Mouse (Mus musculus) testis, postnatal 10 days (tissue): ENCODE data around the gene Pf4.

Experiments used
- DNase-seq: peaks from one replicate; pipeline ENCODE4 v3.0.0; 2021; ENCODE audit warnings: low spot score

Pf4 gene

DNA sequence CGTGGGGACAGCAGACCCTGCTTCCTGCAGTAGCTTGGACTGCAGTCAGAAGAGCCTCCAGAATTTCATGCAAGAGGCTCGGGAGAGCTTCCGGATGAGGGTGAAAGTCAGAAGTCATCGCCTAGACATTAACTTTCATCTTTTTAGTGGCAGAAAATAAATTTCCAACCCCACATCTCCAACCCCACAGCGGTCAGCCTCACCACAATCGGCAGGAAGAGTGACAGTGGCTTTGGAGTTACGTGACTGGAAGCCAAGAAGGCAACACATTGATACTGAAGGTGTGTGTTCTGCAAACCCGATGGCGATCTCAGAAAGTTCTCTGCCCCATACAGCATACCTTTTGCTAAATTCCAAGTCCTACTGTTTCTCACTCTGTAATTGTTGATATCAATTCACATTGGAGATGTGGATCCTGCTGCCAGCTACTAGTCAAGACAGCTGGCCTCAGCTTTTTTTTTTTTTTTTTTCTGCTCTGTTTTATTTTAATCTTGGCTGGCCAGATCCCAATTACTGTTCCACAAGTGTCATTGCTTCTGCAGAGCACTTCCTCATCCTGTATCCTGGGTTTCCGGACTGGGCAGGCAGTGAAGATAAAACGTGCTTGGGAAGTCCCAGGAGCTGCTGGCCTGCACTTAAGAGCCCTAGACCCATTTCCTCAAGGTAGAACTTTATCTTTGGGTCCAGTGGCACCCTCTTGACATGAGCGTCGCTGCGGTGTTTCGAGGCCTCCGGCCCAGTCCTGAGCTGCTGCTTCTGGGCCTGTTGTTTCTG lies at the start of gene Pf4:
Gene Pf4 (plus strand): TSS at position 556 of the 774 bp plus-strand sequence.
- DNase-seq = no peak

DNA sequence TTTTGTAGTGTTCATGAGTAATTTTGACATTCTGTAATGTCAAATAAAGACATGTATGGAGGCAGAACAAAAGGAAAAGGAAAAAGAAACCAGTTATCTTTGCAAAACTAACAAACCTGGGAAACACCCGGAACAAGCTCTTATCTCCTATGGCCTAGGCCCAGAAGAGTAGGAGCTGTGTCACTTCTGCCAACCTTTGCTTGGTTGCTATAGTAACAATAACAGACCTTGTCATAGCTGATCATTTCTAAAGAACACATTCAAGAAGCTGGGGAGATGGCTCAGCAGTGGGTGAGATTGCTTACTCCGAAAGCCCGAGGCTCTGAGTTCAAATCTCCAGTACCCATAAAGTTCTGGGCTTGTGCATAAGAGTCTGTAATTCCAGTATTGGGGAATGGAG lies 49.6 kb upstream of the Pf4 start:
- DNase-seq = no peak

DNA sequence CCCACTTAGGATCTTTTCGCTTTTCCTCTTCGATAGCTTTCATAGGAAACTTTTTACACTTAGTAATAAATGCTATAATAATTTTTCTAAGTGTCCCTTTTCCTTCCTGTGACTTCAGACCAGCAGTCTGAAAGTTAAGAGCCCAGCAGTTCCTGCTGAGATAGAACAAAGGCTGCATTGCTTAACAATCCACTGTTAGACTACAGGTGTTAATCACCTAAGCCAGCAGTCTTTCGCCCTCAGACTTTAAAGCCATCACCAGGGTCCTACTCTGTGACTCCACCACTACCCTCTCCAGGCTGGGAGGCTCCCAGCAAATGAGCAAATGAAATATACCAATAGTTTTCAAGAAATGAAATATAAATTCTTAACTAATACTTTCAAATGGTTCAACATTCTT lies 44.0 kb upstream of the Pf4 start:
- no peak for DNase-seq

DNA sequence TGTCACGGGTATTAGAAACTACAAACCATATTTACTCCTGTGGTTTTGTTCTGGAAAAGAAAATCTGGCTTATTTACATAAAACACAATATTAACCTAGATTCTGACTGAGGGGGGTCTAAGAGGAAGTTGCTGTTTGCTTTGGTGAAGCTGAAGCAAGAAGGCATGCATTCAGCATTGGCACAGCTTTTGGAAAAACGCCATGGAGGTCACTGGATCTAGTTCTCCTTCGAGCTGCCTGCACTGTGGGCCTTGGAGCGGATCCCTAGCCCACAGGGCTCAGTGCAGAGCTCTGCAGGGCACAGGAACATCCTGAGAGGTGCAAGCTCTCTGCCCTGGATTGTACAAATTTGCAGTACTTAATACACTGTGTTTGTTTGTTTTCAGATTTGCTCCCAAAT lies 40.8 kb upstream of the Pf4 start:
- DNase-seq = no peak

DNA sequence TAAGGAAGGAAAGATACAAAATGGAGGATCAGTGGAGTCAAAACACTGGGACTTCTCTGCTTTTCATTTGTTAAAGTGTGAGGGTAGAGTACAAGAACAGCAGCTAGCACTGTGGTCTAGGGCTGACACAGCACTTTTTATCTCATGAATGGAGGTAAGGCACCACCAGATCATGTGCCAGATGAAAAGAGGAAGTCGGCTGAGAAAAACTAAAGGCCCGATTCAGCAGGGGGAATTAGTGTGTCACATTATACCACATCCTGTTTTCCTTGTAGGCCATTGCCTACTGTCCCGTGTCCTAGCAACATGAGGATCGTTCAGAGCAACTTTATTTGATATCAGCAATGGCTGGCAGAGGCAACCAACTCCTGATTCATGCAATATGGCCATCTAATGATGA lies 30.2 kb upstream of the Pf4 start:
- DNase-seq = no peak

DNA sequence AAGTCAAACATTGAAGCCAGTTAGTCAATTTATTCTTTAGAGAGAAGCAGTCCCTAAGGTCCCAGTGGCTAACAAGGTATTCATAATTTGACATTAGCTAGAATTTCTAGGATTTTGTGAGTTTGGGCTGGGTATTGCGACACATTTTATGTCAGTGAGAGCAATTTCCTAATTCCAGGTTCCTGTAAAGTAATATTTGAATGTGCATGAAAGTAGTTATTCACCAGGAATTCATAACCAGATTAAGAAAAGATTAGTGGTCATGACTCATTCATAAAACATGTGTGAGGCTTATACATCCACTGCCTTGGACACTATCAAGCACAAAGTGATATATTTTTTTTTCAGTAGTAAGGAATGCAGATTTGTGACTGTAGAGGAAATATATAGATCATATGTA lies 18.3 kb upstream of the Pf4 start:
- DNase-seq = no peak

DNA sequence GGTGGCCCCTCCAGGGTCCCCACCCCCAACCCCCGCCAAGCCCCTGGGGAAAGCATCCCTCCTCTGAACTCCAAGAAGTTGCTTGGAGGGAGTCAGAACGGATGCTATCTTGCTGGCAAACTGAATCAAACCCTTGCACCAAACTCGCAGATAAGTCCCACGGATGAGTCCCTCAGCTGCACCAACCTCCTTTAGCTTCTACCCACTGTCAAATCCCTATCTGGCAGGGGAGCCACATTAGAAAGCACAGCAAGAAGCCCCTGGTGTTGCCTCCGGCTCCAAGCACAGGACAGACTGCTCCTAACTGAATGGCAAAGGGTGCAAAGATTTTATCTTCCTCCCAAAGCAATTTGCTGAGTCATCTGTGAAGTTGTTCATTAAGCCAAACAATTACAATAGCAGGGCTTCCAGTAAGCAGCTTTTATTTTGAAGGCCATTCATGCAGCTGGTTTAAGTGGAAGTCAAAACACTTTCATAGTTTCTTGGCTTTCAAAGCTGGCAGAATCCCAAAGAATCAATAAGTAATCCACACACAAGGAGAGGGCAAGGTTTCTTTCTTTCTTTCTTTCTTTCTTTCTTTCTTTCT lies 14.1 kb upstream of the Pf4 start:
- no peak for DNase-seq

DNA sequence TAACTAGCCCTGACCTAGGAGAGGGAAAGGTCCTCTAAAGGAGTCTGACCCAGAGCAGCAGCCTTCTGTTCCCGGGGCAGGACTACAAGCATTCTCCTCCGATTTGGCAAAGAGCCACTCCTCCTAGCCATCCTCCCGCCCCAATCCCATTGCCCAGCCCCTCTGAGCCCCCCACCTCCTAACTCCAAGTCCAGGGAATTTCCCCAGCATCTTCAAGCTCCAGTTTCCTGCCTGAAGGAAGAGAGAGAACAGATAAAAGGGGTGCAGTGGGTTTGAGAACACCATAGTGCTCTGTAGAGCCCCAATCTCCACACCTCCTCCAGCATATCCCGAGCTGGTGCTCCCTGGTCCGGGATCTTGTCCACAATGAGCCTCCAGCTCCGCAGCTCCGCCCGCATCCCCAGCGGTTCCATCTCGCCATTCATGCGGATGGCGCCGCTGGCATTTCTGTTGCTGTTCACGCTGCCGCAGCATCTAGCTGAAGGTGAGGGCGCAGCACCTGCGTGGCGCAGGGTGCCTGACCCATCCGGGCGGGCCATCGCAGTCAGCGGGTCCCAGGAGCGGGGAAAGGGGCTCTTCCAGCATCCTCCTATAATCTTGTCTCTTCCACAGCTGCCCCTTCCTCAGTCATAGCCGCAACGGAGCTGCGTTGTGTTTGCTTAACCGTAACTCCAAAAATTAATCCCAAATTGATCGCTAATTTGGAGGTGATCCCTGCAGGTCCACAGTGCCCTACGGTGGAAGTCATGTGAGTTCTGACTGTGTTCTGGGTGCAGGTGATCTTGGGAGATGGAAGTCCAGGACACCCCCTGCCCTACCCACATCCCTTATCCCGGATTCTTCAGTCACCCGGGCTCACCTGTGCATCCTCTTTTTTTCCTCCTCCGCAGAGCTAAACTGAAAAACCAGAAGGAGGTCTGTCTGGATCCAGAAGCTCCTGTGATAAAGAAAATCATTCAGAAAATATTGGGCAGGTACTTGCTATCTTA lies 12.9 kb upstream of the Pf4 start, which contains the start of gene Cxcl5:
Gene Cxcl5 (plus strand): TSS at position 284 of the 989 bp plus-strand sequence.
- DNase-seq = peak; percentile 43

DNA sequence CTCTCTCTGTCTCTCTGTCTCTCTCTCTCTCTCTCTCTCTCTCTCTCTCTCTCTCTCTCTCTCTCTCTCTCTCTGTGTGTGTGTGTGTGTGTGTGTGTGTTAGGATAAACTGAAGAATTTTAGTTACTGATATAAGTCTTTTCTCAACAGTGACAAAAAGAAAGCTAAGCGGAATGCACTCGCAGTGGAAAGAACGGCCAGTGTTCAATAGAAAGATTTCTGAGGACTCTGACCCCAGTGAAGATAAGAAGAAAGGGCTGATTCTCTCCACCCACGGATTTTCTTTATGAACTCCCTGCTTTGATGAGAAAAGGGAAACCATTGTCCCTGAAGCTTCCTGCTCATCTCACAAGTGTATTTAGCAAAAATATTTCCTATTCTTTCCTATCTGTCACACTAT lies 11.9 kb upstream of the Pf4 start:
- no peak for DNase-seq

DNA sequence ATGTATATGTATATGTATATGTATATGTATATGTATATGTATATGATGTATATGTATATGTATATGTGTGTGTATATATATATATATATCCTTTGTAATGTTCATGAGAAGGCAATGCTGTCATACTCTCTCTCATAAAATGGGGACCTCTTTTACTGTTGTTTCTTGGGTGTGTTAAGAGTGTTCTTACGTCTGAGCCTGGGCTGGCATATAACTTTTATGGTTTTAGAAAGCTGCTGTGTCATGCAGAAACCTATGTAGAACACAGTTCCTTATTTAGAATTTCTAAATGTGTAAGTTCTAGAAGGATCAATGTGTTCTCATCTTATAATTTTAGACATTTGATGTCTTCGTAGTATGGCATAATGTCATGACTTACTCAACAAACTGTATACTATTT lies 11.4 kb upstream of the Pf4 start:
- no peak for DNase-seq

DNA sequence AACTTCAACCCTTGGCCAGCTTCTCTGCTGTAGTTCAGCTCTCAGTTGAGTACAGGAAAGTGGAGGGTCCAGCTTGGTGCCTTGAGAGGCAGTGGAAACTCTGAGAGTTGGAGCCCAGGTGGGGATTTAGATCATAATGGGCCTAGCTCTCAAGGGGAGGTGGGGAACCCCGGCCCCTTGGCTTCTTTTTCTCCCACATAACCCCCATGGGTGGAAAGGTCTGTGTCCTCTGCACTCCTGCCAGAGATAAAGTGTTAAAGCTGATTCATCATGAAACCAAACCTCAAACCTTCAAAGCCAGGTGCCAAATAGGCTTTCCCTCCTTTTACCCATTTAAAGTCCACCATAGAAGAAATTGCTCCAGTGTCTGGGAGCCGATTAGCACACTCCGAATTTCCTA lies 10.4 kb upstream of the Pf4 start:
- no peak for DNase-seq

DNA sequence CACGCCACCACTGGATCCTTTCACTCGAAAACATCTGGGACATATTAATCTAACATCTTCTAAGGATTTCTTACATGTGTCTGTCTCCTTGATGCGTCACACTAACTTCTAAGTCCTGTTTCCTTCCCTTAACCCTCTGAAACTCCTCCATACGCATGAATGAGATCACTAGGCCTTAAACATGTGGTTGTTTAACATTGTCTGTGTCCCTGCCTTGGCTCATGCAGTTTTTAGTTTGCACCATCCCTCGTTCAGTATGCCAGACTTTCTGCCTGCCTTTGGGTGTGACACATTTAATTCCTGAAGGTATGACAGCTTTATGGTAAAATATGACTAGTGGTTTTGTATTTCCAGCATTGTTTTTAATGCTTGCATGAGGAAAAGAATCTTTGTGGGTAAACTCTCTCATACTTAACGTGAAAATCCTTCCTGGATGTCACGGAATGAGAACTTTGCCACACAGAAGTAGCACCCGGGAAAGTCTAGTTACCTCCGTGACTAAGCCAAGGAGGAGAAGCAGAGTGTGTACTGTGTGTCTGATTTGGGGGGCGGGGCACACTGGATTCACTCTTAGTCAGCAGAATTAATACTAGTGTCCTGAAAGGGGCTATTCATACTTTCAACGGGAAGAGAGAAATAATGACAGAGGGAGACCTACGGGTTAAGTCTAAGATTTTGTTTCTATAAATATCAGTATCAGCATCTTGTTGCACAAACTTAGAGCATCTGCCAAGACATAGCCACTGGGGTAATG lies 8.1 kb upstream of the Pf4 start:
- no peak for DNase-seq

DNA sequence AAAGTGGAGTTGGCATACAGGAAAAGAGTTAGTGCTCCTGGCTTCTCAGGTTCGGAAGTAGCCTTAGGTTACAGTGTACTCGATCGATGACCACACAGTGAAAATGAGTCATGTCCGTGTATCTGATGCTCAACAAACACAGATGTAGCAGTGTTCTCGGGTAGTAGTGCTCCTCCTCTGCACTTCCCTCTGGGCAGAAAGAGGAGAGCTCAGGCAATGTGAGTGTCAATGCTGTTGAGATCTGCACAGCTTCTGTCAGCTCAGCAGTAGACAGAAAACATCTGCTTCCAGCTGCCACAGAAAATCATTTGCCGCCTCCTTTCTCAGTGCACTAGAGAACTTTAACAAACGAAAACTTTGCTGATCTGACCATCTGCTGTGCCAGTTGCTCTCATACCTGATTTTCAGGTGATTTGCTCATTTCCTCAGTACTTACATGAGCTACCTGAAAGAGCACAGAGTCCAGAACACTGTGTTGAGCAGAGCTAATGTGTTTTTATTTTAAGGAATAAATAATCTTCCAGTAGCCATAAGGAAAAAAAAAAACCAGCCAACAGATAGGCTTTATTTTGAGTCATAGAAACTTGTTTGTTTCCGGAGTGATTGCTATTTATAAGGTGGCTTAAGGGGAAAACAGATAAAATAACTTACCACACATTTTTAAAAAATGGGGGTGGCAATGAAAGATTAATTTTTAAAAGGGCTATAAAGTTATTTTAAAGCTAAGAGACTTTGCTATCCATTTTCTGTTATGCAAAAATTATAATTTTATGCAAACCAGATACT lies 6.2 kb upstream of the Pf4 start:
- no peak for DNase-seq

DNA sequence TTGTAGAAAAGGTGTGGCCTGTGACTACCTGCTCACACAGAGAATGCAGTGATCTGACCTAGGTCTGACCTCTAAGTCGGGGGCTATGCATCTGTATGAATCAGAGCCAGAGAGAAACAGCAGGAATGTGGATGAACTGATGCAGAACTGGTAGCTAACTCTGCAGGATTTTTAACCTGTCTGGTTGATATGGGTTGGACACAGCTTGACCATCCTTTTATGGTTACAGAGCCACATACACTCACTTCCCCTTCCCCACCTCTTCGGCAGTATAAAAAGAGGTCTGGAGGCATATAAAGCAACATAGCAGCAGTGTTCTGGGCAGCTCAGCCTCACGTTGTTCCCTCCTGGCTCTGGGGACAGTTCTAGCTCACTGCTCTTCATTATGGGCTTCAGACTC lies 4.0 kb upstream of the Pf4 start, which contains the start of gene Ppbp:
Gene Ppbp (plus strand): TSS at position 301 of the 400 bp plus-strand sequence.
- DNase-seq = no peak

DNA sequence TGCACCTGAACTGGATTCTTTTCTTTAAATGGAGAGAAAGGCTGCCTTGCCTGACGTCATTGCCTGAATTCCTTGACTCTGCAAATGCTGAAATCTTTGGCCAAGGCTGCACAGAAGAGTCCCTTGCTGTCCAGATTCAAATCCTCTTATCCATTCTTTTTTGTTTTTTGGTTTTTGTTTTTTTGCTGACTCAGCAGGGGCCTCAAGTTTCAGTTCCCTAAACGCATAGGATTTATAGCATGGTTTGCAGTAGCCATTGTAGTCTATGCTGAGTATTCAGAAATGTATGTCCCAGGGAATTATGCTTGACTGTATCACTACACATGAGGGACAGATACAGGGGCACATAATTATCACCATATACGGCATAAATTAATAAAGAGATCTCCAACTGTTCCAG lies 866 bp upstream of the Pf4 start:
- DNase-seq = no peak

DNA sequence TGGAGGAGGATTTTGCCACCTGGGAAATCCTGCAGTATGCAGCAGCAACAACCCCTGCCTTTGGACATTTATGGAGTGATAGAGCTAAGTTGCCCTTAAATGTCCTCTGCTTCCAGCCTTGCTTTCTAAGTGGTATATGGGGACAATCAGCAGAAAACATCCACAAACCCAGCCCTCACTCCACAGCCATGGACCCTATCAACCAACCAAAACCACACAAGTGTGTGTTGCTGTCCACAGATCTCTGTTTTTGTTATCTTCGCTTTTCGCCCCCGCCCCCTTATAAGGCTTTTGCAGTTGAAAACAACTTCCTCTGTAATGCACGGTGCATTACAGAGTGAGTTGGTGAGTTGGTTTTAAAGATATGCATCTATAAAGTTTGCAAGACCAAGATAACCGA lies 3.3 kb downstream of the Pf4 start:
- no peak for DNase-seq

DNA sequence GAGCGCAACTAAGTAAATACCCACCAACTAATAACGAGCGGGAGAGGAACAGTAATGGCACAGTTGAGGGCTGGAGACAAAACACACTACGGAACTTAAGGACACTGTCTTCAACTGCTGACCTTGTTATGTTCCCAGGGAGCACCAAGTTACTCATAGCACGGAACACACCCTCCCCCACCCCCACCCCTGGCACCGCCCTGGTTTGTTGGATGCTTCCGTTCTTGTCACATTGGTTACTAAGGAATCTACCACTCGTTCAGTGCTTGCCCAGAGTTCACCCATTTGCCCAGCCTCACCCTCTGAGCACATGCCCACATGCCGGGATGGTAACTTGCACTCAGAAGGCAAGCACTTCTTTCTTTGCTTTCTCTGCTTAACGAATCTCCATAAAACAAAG lies 5.4 kb downstream of the Pf4 start:
- no peak for DNase-seq

DNA sequence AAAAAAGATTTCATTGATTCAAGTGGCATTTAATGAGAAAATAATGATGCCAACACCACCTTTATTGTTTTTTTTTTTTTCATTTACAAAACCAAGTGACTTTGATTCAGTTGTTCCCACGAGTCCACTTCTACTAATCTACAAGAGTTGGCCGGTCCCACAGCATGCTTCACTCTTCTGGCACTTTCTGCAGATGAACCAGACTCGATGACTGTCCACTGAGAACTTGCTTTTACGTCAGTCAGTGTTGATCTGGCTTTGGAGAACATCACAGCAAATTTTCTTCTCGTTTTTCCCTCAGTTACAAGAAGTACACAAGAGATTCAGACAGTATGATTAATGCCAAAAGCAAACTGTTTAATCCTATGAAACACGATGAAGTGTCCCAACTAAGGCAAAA lies 6.6 kb downstream of the Pf4 start:
- DNase-seq = no peak

DNA sequence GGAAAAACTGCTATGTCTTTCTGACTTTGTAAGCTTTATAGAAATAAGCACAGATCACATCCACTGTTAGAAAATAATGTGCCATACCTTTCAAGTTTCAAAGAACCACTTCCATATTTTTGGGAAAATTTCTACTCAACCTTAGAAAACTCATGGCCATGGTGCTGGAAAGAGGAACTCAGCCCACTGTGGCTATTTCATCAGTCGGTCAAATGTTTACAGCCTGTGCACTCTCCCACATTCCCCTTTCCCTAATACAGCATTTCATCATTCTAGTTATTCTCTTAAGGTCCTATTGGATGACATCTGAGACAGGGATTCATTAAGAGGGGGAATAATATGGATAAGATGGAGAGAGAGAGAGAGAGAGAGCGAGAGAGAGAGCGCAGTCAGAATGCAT lies 11.5 kb downstream of the Pf4 start:
- DNase-seq = no peak

DNA sequence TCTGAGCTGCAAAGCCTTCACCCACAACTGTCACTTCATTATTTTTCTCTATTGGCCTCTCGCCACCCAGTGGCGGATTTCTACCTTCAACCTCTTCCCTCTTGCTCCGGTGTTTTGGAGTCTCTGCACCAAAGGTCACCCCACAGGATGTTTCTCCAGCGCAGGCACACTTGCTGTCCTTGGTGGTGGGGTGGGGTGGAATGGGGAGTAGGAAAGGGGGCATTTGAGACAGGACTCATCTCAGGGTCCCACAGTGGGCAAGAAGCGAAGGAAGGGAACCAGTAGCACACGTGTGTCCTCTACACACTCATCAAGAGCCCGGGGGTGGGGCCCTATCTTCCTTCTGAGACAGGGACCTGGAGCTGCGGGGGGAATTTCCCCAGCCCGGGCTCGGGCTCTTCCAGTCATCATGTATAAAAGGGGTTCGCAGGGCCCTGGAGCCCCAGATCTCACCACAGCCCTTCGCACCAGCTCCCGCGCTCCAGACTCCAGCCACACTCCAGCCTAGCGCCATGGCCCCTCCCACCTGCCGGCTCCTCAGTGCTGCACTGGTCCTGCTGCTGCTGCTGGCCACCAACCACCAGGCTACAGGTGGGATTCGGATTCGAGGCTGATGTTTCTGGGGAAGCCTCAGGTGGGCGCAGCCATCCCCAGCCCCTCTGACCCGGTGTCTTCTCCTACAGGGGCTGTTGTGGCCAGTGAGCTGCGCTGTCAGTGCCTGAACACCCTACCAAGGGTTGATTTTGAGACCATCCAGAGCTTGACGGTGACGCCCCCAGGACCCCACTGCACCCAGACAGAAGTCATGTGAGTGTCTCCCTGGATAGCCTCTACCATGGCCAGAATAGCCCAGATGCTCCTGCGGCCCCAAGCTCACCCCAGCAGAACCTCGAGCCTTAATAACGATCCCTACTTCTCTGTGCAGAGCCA lies 13.7 kb downstream of the Pf4 start, which contains the start of gene Cxcl3:
Gene Cxcl3 (plus strand): TSS at position 445 of the 930 bp plus-strand sequence.
- peak; percentile 42 for DNase-seq
